Mouse (Mus musculus) kidney, adult 2 months (tissue): ENCODE results near the gene Olfr1411.

Experiments
- CTCF ChIP-seq: fragments of 200-500 bp; conservative IDR thresholded peaks from 2 replicates; pipeline ENCODE4 v1.5.1; 2011; ENCODE audit warnings: low read depth, mild to moderate bottlenecking, control low read depth, low read length, moderate library complexity, mixed read lengths; ENCODE audit not compliant: insufficient read depth, insufficient read length
- POLR2A ChIP-seq: fragments of 200-500 bp; IDR thresholded peaks from one replicate; pipeline ENCODE4 v1.6.1; 2011; ENCODE audit warnings: low read depth, low read length, control low read depth

DNA sequence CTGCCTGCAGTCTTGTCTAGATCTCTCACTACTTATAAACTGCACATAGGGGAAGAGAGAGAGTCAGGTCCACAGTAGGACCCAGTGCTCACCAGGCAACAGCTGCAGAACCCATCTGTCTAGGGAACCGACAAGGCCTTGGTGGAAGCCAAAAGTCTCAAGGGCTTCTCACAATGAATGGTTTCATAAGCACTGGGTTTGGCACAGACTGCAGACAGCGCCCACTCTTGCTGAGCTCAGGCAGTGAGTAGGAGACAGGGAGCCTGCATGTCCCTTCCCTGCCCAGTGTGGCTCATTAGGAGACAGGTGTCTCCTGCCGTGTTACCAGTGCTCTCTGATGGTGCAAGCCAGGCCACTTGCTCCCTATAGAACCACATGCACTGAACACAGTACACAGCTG, 44.0 kb downstream of the Olfr1411 start:
- TF ChIP-seq POLR2A (no peak), CTCF (no peak)
